Mouse (Mus musculus): Measurements from ENCODE around the gene Whrn.

DNA sequence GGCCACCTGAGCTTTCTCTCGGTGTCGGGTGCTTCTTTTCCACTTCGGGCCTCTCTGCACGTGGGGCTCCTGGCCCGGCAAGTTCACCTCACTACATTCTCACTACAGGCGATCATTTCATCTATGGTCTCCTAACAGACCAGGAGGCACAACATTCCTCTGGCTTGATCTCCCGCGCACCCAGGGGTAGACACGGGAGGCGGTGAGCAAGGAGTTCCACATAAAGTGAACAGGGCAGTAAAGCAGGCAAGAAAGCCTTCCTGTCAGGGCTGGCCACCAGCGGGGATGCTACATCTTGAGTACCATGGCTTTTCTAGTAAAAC is 15.0 kb downstream of the Whrn start:
- no peak for TF ChIP-seq CTCF (IDR thresholded peaks at IDR 0.05; ENCODE audit: control insufficient read depth, insufficient read depth, insufficient read length)
- no peak for TF ChIP-seq USF1 (IDR thresholded peaks at IDR 0.05; ENCODE audit: low read depth)
- no peak for TF ChIP-seq MYOG (IDR thresholded peaks at IDR 0.05; ENCODE audit: control insufficient read depth, extremely low read depth, insufficient read length)
- no peak for TF ChIP-seq MAX (IDR thresholded peaks at IDR 0.05)
- no peak for TF ChIP-seq CEBPB (IDR thresholded peaks at IDR 0.05; ENCODE audit: low read depth)
